Mouse (Mus musculus) cerebellum, adult 2 months (tissue): ENCODE measurements around the gene Tpmt.

Experiments used
- CTCF ChIP-seq: fragments of 200-500 bp; IDR thresholded peaks from 2 replicates; pipeline ENCODE4 v1.5.1; 2011; ENCODE audit warnings: low read depth, mild to moderate bottlenecking, control low read depth, low read length, moderate library complexity, borderline replicate concordance; ENCODE audit not compliant: insufficient read depth
- POLR2A ChIP-seq: fragments of 200-500 bp; IDR thresholded peaks from 2 replicates; pipeline ENCODE4 v1.6.1; 2011; ENCODE audit warnings: low read length, control low read depth, borderline replicate concordance; ENCODE audit not compliant: insufficient read depth

DNA sequence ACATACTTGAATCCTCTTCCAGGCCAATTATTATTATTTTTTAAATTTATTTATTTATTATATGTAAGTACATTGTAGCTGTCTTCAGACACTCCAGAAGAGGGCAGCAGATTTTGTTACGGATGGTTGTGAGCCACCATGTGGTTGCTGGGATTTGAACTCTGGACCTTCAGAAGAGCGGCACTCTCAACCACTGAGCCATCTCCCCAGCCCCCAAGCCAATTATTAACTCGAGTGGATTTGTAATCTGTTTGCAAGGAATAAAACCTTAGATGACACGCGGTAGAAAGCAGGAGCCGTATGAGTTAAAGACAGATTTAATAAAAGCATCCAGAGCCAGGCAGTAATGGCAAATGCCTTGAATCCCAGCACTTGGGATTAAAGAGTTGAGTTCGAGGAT lies 24.8 kb downstream of the Tpmt start:
- TF ChIP-seq POLR2A (no peak), CTCF (no peak)
